Mouse (Mus musculus) liver, embryonic 18 days (tissue): Measurements from ENCODE around the gene Eml6. TPM values are rescaled to one million over a fixed set of nuclear protein-coding genes. Genes with fewer than 3 reads are reported as not detected.

Source experiments
- polyA plus RNA-seq: library from polyadenylated mRNA; depleted of rRNA; stranded (reverse); fragments of >200 nt; gene quantifications from 2 replicates; pipeline ENCODE4 v1.2.3, GENCODE M21; 2012; rRNA removed

The Eml6 gene
- 0.07 and 0.10 TPM in 2 replicates for polyA plus RNA-seq

GRCm38 (mm10) chr11:30025835-30026472 is at the start of gene Eml6:
Gene Eml6 (minus strand): TSS chr11:30026033.

GRCm38 (mm10) chr11:29825271-29825718 is 200.5 kb downstream of the Eml6 start, which contains the start of gene 4931440F15Rik:
Gene 4931440F15Rik (minus strand): TSS chr11:29825668.

Other genes with a start within 250 kb of the Eml6 start
- 0.07 TPM in 2 replicates for gene 4931440F15Rik, start 200.4 kb downstream of the Eml6 start, polyA plus RNA-seq
- 14.6 and 17.0 TPM in 2 replicates for gene Sptbn1, start 242.1 kb upstream of the Eml6 start, polyA plus RNA-seq